Mouse (Mus musculus): Measurements from ENCODE around the gene Sntb2.
A peak's percentile ranks its signal among the peaks of the same experiment; 100 is the strongest.
"Not testable (repeated sequence)": the region's sequence is repeated elsewhere in the genome, so short reads cannot be mapped to it uniquely, and the experiment has no call there.

The Sntb2 gene

GRCm38 (mm10) chr8:107033609-107034008 lies 98.1 kb downstream of the Sntb2 start:
- DNase-seq (ENCODE audit: low read depth, low spot score) = not testable (repeated sequence)

- no peak for DNase-seq (ENCODE audit: low read depth, low spot score)
Observed at GRCm38 (mm10) chr8:107035641-107036040, 100.1 kb downstream of the Sntb2 start.

- no peak for DNase-seq (ENCODE audit: low read depth, low spot score)
Observed at GRCm38 (mm10) chr8:107036626-107037025, 101.1 kb downstream of the Sntb2 start.

- no peak for DNase-seq (ENCODE audit: low read depth, low spot score)
Observed at GRCm38 (mm10) chr8:107040632-107041031, 105.1 kb downstream of the Sntb2 start.

GRCm38 (mm10) chr8:107045478-107045877 lies 109.9 kb downstream of the Sntb2 start:
- DNase-seq (ENCODE audit: low read depth, low spot score) = no peak

GRCm38 (mm10) chr8:107046976-107047375 lies 111.4 kb downstream of the Sntb2 start:
- no peak for DNase-seq (ENCODE audit: low read depth, low spot score)

- peak; percentile 60 for DNase-seq (ENCODE audit: low read depth, low spot score)
Observed at GRCm38 (mm10) chr8:107048061-107048941, 112.8 kb downstream of the Sntb2 start, which contains the start of gene Pdf. Gene Pdf (minus strand): TSS chr8:107048614.

GRCm38 (mm10) chr8:107049480-107049879 lies 113.9 kb downstream of the Sntb2 start:
- no peak for DNase-seq (ENCODE audit: low read depth, low spot score)

GRCm38 (mm10) chr8:107052046-107052445 lies 116.5 kb downstream of the Sntb2 start:
- no peak for DNase-seq (ENCODE audit: low read depth, low spot score)

GRCm38 (mm10) chr8:107056076-107056972 lies 120.8 kb downstream of the Sntb2 start, which contains the start of the genes Cog8 and Nip7:
Gene Cog8 (minus strand): TSS chr8:107056689.
Gene Nip7 (plus strand): TSS chr8:107056877.
- peak; percentile 98 for DNase-seq (ENCODE audit: low read depth, low spot score)

- DNase-seq (ENCODE audit: low read depth, low spot score) = no peak
Observed at GRCm38 (mm10) chr8:107056973-107057369, 121.4 kb downstream of the Sntb2 start.

GRCm38 (mm10) chr8:107062613-107063012 lies 127.1 kb downstream of the Sntb2 start:
- no peak for DNase-seq (ENCODE audit: low read depth, low spot score)

- DNase-seq (ENCODE audit: low read depth, low spot score) = no peak
Observed at GRCm38 (mm10) chr8:107065511-107066496, 130.3 kb downstream of the Sntb2 start, which contains the start of gene Tmed6. Gene Tmed6 (minus strand): TSS chr8:107065644.
